Mouse (Mus musculus) frontal cortex, adult (tissue): ENCODE results near the gene Ston1.

ENCODE experiments used
- ATAC-seq: cut with Nextera tagmentation; 2 replicates; pipeline ENCODE4 v1.9.2; 2017; ENCODE audit warnings: mild to moderate bottlenecking, moderate library complexity, mixed read lengths; ENCODE audit not compliant: low TSS enrichment

The Ston1 gene

DNA sequence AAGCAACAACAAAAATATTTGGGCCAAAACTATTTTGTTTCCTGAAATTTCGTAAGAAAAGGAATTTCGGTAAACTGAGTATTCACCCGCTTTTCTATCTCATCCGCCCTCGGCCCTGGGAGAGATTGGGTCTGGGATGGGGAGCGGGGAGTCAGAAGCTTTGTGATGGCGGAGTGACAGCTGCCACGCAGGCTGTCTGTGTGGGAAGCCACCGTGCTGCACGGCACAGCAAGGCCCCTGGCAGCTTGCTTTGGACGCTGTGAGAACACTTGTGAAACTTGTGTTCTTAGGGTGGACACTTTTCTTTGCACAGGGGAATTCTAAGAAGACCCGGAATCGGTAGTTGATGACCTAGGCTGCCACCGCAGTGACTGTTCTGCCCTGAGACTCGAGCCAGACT is 10.1 kb upstream of the Ston1 start:
- ATAC-seq = no peak

- ATAC-seq = no peak
Observed at GRCm38 (mm10) chr17:88588228-88588627, 9.3 kb upstream of the Ston1 start.

DNA sequence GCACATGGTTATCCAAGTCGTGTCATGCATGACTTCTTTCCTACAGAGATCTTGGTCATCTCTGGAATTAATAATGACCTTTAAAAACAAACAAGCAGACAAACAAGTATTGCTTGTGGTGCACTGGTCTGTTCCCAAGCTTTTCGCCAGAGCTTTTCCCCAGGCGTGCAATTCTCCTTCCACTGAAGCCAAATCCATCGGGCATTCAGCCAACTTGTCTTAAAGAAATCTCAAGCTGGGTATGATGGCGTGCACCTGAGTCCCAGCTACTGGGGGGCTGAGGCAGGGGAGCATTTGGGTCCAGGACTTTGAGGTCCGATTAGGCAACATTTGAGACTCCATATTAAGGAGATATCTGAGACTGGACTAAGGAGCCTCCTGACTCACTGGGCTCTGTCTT is 7.2 kb upstream of the Ston1 start:
- ATAC-seq = no peak

DNA sequence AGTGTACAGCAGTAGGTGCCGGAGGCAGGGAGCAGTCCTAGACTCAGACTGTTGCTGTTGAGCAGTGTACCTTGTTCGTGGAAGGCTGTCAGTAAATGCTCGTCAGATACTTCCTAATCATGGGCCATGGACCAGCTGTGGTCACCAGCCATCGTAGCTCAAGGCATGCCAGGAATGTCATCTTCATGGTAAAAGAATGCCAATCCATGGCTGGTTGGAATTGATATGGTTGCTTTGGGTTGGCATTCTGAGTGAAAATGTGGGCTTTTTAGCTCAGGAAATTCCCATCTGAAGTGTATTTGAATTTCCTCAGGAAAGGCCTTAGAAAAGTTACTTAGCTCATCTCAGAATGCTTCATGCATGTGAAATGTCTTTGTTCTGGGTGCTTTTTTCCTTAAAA is 2.4 kb upstream of the Ston1 start:
- ATAC-seq = no peak

GRCm38 (mm10) chr17:88596068-88596467 is 1.4 kb upstream of the Ston1 start:
- no peak for ATAC-seq

DNA sequence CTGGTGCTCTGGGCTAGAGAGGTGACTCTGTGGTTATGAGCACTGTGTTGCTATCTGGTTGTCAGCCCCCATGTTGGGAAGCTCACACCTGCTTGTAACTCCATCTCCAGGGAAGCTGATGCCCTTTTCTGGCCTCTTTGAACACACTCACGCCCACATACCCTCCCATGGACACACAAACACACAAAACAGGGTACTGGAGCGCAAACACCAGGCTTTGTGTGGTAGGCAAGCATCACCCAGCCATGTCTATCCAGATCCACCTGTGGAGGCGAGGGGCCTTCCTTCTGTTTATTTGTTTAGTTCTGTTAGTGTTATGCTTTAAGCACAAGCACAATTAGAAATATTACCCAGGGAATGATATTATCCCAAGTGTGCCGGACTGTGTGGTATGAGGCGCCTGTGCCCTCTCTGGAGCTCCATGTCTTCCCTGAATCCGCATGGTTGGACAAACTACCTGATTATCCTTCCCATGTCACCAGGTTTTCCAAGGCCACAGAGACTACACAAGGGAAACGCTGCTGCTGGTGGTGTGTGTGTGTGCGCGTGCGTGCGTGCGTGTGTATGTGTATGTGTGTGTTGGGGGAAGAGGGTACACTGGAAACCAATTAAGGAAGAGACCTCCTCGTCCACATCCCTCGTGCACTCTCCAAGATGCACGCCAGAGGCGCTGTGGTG is 801 bp upstream of the Ston1 start:
- ATAC-seq = peak; percentile 39; the same call in 1 of the 2 replicates

DNA sequence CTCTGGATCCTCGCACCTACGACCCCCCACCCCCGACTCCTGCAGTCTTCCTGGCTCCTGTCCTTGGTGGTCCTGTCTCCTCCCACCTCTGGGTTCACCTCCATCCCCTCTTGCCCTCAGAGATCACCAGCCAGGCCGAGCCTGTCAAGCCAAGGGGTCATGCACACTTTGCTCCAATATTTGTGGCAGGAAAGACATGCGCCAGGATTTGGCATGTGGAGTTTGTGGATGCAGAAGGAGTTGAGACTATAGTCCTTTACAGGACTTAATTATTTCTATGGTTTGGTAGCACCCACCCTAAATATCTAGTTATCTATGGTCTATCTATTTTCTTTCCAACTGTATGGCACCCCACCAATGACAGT is 554 bp downstream of the Ston1 start:
- no peak for ATAC-seq

GRCm38 (mm10) chr17:88598570-88599368 is 1.3 kb downstream of the Ston1 start:
- no peak for ATAC-seq

- ATAC-seq = no peak
Observed at GRCm38 (mm10) chr17:88600492-88601026, 3.1 kb downstream of the Ston1 start.

- ATAC-seq = no peak
Observed at GRCm38 (mm10) chr17:88603943-88604342, 6.5 kb downstream of the Ston1 start.

DNA sequence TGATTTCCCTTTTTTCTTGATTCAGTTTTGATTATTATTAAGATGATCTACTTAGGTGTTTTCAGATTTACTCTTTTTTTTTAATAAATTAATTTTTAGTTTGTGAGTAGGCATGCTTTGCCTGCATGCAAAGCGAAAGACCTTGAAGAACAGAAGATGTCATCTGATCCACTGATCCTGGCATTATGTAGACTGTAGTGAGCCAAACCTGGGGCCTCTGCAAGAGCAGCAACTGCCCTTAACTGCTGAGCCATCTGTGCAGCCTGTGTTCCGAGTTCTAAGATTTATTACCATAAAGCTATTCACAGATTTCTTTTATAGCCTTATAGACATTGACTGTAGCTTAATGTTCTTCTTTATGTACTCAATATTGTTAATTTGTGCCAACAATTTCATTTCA is 8.6 kb downstream of the Ston1 start:
- no peak for ATAC-seq

- no peak for ATAC-seq
Observed at GRCm38 (mm10) chr17:88609361-88609760, 11.9 kb downstream of the Ston1 start.

DNA sequence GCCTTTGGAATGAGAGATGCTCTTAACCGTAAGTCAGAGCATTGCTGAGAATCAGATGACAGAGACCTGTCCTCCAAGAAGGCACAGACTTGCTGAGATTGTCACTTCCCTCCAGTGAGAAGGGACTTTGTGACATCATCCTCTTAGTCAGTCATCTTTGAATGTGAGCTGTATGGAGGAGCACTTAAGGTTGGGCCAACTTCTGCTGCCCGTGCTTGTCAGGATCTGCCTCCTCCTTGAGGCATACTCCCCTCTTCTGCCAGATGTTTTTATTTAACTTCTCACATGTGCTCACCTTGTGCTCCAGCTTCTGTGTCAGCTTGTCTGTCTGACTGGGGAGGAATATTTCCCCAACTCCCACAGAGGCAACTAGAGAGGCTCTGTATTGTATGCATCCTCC is 13.6 kb downstream of the Ston1 start:
- ATAC-seq = no peak

DNA sequence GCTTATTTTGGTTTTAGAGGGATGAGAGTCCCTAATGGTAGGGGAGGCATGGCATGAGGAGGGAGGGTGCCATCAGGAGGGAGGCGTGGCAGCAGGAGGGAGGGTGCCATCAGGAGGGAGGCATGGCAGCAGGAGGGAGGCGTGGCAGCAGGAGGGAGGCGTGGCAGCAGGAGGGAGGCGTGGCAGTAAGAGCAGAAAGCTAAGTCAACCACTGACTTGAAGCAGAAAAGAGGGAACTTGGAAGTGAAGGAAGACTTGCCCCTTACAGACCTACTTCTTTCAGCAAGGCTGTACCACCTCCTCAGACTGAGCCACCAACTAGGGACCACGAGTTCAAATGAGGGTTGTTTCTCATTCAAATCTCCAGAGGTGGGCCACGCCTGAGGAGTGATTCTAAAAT is 15.7 kb downstream of the Ston1 start:
- ATAC-seq = no peak

DNA sequence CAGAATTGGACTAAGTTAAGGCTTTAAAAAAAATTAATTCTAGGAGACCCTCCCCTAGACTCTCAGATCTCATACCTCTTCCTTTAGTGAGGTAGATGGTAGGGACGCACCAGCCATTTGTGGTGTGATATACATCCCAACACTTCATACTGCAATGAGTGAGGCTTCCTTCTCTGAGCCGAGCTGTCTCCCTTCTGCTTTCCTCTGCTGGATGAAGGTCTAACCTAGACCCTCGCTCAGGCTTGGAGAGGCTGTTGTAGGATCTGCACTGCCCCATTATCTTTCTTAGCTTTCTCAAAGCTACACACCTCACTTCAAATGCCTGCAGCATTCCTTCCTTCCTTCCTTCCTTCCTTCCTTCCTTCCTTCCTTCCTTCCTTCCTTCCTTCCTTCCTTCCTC is 16.2 kb downstream of the Ston1 start:
- no peak for ATAC-seq

- peak; percentile 93 for ATAC-seq
Observed at GRCm38 (mm10) chr17:88614234-88614633, 16.8 kb downstream of the Ston1 start.

GRCm38 (mm10) chr17:88614733-88615132 is 17.2 kb downstream of the Ston1 start:
- no peak for ATAC-seq

GRCm38 (mm10) chr17:88615492-88616155 is 18.1 kb downstream of the Ston1 start:
- no peak for ATAC-seq

GRCm38 (mm10) chr17:88620935-88621334 is 23.5 kb downstream of the Ston1 start:
- no peak for ATAC-seq

DNA sequence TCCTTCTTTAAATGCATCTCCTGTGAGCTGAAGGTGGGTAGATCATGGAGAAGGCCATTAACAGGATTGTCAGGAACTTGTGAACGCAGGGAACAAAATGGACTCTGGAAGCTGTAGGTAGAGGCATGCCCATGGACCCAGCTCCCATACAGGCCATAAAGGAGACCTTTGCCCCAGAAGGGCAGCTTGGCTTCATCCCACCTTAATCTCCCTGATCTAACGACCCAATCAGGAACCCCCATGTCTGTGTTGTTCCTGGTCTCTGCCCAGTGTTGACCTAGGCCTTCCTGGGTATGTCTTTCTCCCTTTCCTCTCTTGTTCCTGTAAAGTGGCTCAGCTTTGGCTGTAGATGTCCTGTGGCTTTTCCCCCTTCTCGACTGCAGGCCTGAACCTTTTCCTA is 23.9 kb downstream of the Ston1 start:
- ATAC-seq = no peak

DNA sequence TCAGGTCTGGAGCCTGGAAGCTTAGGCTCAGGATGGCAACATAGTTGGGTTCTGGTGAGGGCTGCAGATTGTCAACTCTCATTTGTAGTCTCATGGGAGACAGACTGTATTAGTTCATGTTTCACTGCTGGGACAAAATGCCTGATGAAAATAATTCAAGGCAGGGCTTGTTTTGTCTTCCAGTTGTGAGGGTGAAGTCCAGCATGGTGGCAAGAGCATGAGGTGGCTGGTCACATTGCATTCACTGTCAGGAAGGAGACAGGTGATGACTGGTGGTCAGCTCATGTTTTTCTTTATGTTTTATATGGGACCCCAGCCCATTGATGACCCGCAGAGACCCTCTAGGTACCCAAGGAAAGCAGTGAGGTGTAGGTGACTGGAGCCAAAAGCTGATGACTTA is 25.2 kb downstream of the Ston1 start:
- ATAC-seq = no peak

DNA sequence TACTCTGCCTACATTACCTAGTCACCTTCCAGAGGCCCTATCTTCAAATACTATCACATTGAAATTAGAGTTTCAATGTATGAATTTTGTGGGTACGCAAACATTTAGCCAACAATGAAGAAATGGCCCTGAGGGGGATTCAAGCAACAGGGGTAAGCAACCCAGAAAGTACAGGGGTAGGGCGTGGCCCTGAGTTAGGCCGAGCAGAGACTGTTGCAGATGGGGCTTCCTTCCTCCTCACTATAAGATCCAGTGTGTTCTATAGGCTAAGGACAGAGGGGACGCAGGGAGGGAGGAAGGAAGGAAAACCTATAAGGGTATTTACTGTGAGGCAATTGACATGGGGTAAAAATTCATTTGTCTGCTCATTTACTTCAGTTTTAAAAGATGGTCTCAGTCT is 26.9 kb downstream of the Ston1 start:
- ATAC-seq = no peak

DNA sequence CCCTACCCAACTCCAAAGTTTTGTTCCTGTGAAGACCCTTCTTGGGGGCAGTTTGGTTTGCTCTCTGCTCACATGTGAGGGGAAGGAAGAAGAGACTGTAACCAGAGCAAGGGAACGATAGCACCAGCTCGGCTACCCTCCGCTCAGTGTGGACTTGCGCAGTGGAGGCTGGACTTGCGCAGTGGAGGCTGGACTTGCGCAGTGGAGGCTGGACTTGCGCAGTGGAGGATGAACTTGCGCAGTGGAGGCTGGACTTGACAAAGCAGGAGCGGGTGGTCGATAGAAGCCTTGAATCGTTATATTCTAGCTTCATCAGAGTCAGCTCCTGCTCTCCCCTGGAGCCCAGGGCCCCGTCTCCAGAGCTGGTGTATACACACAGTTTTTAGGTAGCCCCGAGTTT is 27.9 kb downstream of the Ston1 start:
- ATAC-seq = no peak
